Mouse (Mus musculus) CH12.LX (cell line): Measurements from ENCODE around the gene Aspg. TPM values are rescaled to one million over a fixed set of nuclear protein-coding genes. Genes with fewer than 3 reads are reported as not detected.

Experiments
- DNase-seq: peaks from one replicate; pipeline ENCODE4 v3.0.0-alpha.2; 2013; ENCODE audit errors: extremely low read depth
- H3K27ac ChIP-seq: 2 replicates; pipeline ENCODE4 v1.5.1; 2012; ENCODE audit warnings: low read depth, mild to moderate bottlenecking, control low read depth, moderate library complexity; ENCODE audit not compliant: insufficient read depth
- H3K27me3 ChIP-seq: replicated peaks from 2 replicates; pipeline ENCODE3; 2012; ENCODE audit warnings: inconsistent platforms
- H3K36me3 ChIP-seq, 2 experiments: replicated peaks in 1 of 2; 2 replicates each; pipeline versions ENCODE3 to v1.6.1; 2012; ENCODE audit warnings: inconsistent platforms in 1 of 2, low read length in 1 of 2, mild to moderate bottlenecking in 1 of 2, mixed read lengths in 1 of 2, moderate library complexity in 1 of 2; ENCODE audit not compliant: control insufficient read depth in 1 of 2, insufficient read depth in 1 of 2
- H3K4me1 ChIP-seq, 2 experiments: 2 replicates each; pipeline ENCODE4 v1.6.1; 2012; ENCODE audit warnings: inconsistent platforms in 1 of 2, moderate library complexity in 1 of 2; ENCODE audit not compliant: insufficient read depth in 2 of 2, control insufficient read depth in 1 of 2
- H3K4me2 ChIP-seq: 2 replicates; pipeline ENCODE4 v1.6.1; 2012; ENCODE audit warnings: low read depth, mild to moderate bottlenecking, control low read depth; ENCODE audit not compliant: poor library complexity, insufficient read depth, severe bottlenecking
- H3K4me3 ChIP-seq, 3 experiments: fragments of 150-350 bp in 1 of 3; sonication (generic) in 1 of 3; replicated peaks in 1 of 3; 2 replicates each; pipeline versions ENCODE3 to v1.5.1; 2011 to 2012; ENCODE audit warnings: low read depth in 2 of 3, low read length in 2 of 3, mild to moderate bottlenecking in 2 of 3, moderate library complexity in 2 of 3, control low read depth in 1 of 3, improper control_type of control experiment in 1 of 3, inconsistent platforms in 1 of 3, mixed read lengths in 1 of 3; ENCODE audit not compliant: poor library complexity in 1 of 3
- H3K79me2 ChIP-seq: replicated peaks from 2 replicates; pipeline ENCODE4 v1.6.1; 2012; ENCODE audit warnings: mild to moderate bottlenecking, moderate library complexity; ENCODE audit not compliant: control insufficient read depth, poor library complexity, insufficient read depth, severe bottlenecking; ENCODE audit errors: extremely low read depth
- H3K9ac ChIP-seq: 2 replicates; pipeline ENCODE4 v1.6.1; 2012; ENCODE audit warnings: low read depth, mild to moderate bottlenecking, control low read depth, moderate library complexity; ENCODE audit not compliant: insufficient read depth
- H3K9me3 ChIP-seq: replicated peaks from 2 replicates; pipeline ENCODE3; 2012; ENCODE audit warnings: low read length, inconsistent platforms, mixed read lengths
- CTCF ChIP-seq, 2 experiments: IDR thresholded peaks in 1 of 2; conservative IDR thresholded peaks in 1 of 2; 2 replicates each; pipeline ENCODE4 v1.5.1; 2011 to 2012; ENCODE audit warnings: low read depth in 2 of 2, low read length in 2 of 2, improper control_type of control experiment in 1 of 2, inconsistent platforms in 1 of 2, mild to moderate bottlenecking in 1 of 2, moderate library complexity in 1 of 2
- ELF1 ChIP-seq: IDR thresholded peaks from 2 replicates; pipeline ENCODE4 v1.6.1; 2014; ENCODE audit warnings: low read depth, mild to moderate bottlenecking, inconsistent platforms, low read length, improper control_type of control experiment
- EP300 ChIP-seq: IDR thresholded peaks from 2 replicates; pipeline ENCODE4 v1.6.1; 2011; ENCODE audit warnings: low read length, improper control_type of control experiment
- ETS1 ChIP-seq: conservative IDR thresholded peaks from 2 replicates; pipeline ENCODE4 v1.6.1; 2012; ENCODE audit warnings: low read depth, mild to moderate bottlenecking, inconsistent platforms, low read length, improper control_type of control experiment, moderate library complexity
- JUND ChIP-seq: conservative IDR thresholded peaks from 2 replicates; pipeline ENCODE4 v1.6.1; 2011; ENCODE audit warnings: low read depth, low read length, improper control_type of control experiment
- MXI1 ChIP-seq: IDR thresholded peaks from 2 replicates; pipeline ENCODE4 v1.6.1; 2011; ENCODE audit warnings: mild to moderate bottlenecking, low read depth, low read length, improper control_type of control experiment
- NELFE ChIP-seq: IDR thresholded peaks from 2 replicates; pipeline ENCODE4 v1.6.1; 2011; ENCODE audit warnings: low read depth, low read length, improper control_type of control experiment
- PAX5 ChIP-seq: IDR thresholded peaks from 2 replicates; pipeline ENCODE4 v1.6.1; 2012; ENCODE audit warnings: low read length, inconsistent platforms, mixed read lengths
- RAD21 ChIP-seq: IDR thresholded peaks from 2 replicates; pipeline ENCODE4 v1.6.1; 2011; ENCODE audit warnings: low read depth, mild to moderate bottlenecking, low read length, improper control_type of control experiment, moderate library complexity
- RCOR1 ChIP-seq: conservative IDR thresholded peaks from 2 replicates; pipeline ENCODE4 v1.6.1; 2012; ENCODE audit warnings: low read depth, mild to moderate bottlenecking, inconsistent platforms, low read length, improper control_type of control experiment
- SIN3A ChIP-seq: IDR thresholded peaks from 2 replicates; pipeline ENCODE4 v1.6.1; 2012; ENCODE audit warnings: low read length, improper control_type of control experiment, inconsistent platforms
- SMC3 ChIP-seq: IDR thresholded peaks from 2 replicates; pipeline ENCODE4 v1.6.1; 2011; ENCODE audit warnings: low read depth, low read length, improper control_type of control experiment
- TBP ChIP-seq: conservative IDR thresholded peaks from 2 replicates; pipeline ENCODE4 v1.6.1; 2011; ENCODE audit warnings: low read depth, low read length, improper control_type of control experiment
- USF2 ChIP-seq: conservative IDR thresholded peaks from 2 replicates; pipeline ENCODE4 v1.6.1; 2011; ENCODE audit warnings: low read depth, low read length, improper control_type of control experiment
- ZC3H11A ChIP-seq: IDR thresholded peaks from 2 replicates; pipeline ENCODE4 v1.6.1; 2012; ENCODE audit warnings: low read depth, mild to moderate bottlenecking, inconsistent platforms, low read length, improper control_type of control experiment
- ZNF384 ChIP-seq: IDR thresholded peaks from 2 replicates; pipeline ENCODE4 v1.6.1; 2012; ENCODE audit warnings: low read depth, low read length, improper control_type of control experiment, inconsistent platforms
- dilution Hi-C: fragments of 300-500 bp; cut with MboI; formaldehyde crosslinking; loops from 2 replicates; pipeline ENCODE4 v1.14.3; 2020; ENCODE audit warnings: low sequenced_read_pairs; ENCODE audit not compliant: extremely low pct_unique_long_range_greater_than_20kb, extremely low pct_ligation_motif_present
- in situ Hi-C: fragments of 300-500 bp; cut with MboI; formaldehyde crosslinking; loops from 3 replicates; pipeline ENCODE4 v1.14.3; 2019; ENCODE audit warnings: low sequenced_read_pairs, low pct_ligation_motif_present, low pct_unique_long_range_greater_than_20kb, mixed read lengths
- polyA plus RNA-seq: library from polyadenylated mRNA; unstranded; fragments of >175 nt; gene quantifications from 2 replicates; pipeline ENCODE4 v1.2.1, GENCODE M21; 2012; ENCODE audit warnings: low read depth; ENCODE audit not compliant: insufficient read length
- total RNA-seq, 2 experiments: library from RNA; depleted of rRNA; stranded (reverse); fragments of 300-350 nt in 1 of 2; fragments of >200 nt in 1 of 2; gene quantifications; 2 replicates each; pipeline ENCODE4 v1.2.3; 2012 to 2014

Aspg gene
- total and polyA plus RNA-seq, 3 experiments, result not detected

DNA sequence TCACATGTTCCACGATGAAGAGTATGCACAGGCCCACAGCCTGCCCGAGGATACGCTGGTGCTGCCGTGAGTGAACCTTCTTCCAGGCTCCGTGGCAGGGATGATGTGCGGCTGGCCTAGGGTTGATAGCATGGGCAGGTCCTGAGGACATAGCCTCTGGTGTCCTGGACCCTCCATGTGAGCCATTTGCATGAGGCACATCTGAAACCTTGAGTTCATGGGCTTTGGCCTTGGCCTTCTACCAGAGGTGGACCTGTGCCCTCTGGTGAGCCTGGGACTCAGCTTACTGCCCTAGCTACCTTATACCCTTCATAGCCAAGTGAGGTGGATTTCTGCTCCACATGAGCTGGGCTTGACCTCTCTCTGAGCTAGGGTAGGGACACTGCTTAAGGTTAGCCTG, 5.8 kb downstream of the Aspg start:
- dilution Hi-C loops (no loop called here), in situ Hi-C loops (no loop called here)
- no peaks in the 10 kb centered on the region for H3K9me3 ChIP-seq
- no peak for DNase-seq
- no peak overlapping the region for H3K9ac ChIP-seq
- H3K79me2 ChIP-seq, result no peaks in the 10 kb centered on the region
- H3K4me2 ChIP-seq, result no peak overlapping the region
- no peak for TF ChIP-seq ETS1
- TF ChIP-seq RCOR1, result no peak
- H3K36me3 ChIP-seq, result no peaks in the 10 kb centered on the region
- H3K4me1 ChIP-seq, result no peaks in the 10 kb centered on the region
- H3K4me3 ChIP-seq, result no peak overlapping the region
- no peak overlapping the region for H3K27ac ChIP-seq
- H3K27me3 ChIP-seq, result peaks cover 83% of the 10 kb centered on the region

- H3K79me2 ChIP-seq, result no peaks in the 10 kb centered on the region
Measured at GRCm38 (mm10) chr12:112112686-112113396, 6.4 kb downstream of the Aspg start.

GRCm38 (mm10) chr12:112113710-112114109, 7.2 kb downstream of the Aspg start:
- peaks cover 82% of the 10 kb centered on the region for H3K27me3 ChIP-seq
- in situ Hi-C loops (no loop called here), dilution Hi-C loops (no loop called here)
- peak; percentile 55 for DNase-seq
- no peak overlapping the region for H3K4me3 ChIP-seq
- TF ChIP-seq EP300, result no peak
- peak; percentile 29; the same call in 1 of the 2 replicates for TF ChIP-seq ZC3H11A
- TF ChIP-seq SMC3, result peak; percentile 96
- TF ChIP-seq JUND, result no peak
- no peak for TF ChIP-seq SIN3A
- TF ChIP-seq RAD21, result peak; percentile 92
- TF ChIP-seq CTCF (conservative IDR thresholded peaks at IDR 0.05 in 1 of 2, IDR thresholded peaks at IDR 0.05 in 1 of 2; ENCODE audit: low read depth in 2 of 2, low read length in 2 of 2), result peak; percentile 93 to 95
- TF ChIP-seq NELFE, result no peak
- no peak overlapping the region for H3K27ac ChIP-seq
- no peaks in the 10 kb centered on the region for H3K36me3 ChIP-seq
- H3K4me2 ChIP-seq, result no peak overlapping the region
- no peaks in the 10 kb centered on the region for H3K4me1 ChIP-seq
- H3K9ac ChIP-seq, result no peak overlapping the region
- no peaks in the 10 kb centered on the region for H3K79me2 ChIP-seq
- H3K9me3 ChIP-seq, result no peaks in the 10 kb centered on the region

More at GRCm38 (mm10) chr12:112112686-112113396, 6.4 kb downstream of the Aspg start:
- in situ Hi-C loops, result no loop called here
- Histone ChIP-seq H3K4me1 (no peaks in the 10 kb centered on the region), H3K27ac (no peak overlapping the region), H3K4me3 (no peak overlapping the region), H3K4me2 (no peak overlapping the region), H3K27me3 (peaks cover 80% of the 10 kb centered on the region), H3K9ac (no peak overlapping the region), H3K9me3 (no peaks in the 10 kb centered on the region), H3K36me3 (no peaks in the 10 kb centered on the region)
- no peak for TF ChIP-seq PAX5
- no peak for TF ChIP-seq USF2
- TF ChIP-seq ZNF384, result no peak
- no peak for TF ChIP-seq MXI1
- TF ChIP-seq ELF1, result no peak
- no peak for TF ChIP-seq EP300
- TF ChIP-seq RAD21, result no peak
- TF ChIP-seq TBP, result no peak
- dilution Hi-C loops, result no loop called here
- no peak for DNase-seq
